Mouse (Mus musculus) limb, embryonic 10.5 days (tissue): ENCODE measurements around the gene Pax6. TPM values are rescaled to one million over a fixed set of nuclear protein-coding genes. Genes with fewer than 3 reads are reported as not detected.

Experiments used
- DNase-seq: peaks from one replicate; pipeline ENCODE4 v3.0.0-alpha.2; 2017; ENCODE audit warnings: low spot score
- H3K27ac ChIP-seq: fragments of 300-500 bp; sonication (generic); 2 replicates; pipeline ENCODE4 v1.5.1; 2016; ENCODE audit warnings: mild to moderate bottlenecking
- H3K27me3 ChIP-seq: fragments of 300-500 bp; sonication (generic); 2 replicates; pipeline ENCODE4 v1.6.1; 2016; ENCODE audit warnings: low read depth, mild to moderate bottlenecking; ENCODE audit not compliant: poor library complexity, severe bottlenecking
- H3K36me3 ChIP-seq: fragments of 300-500 bp; sonication (generic); 2 replicates; pipeline ENCODE4 v1.6.1; 2016; ENCODE audit warnings: mild to moderate bottlenecking, moderate library complexity
- H3K4me1 ChIP-seq: fragments of 300-500 bp; sonication (generic); 2 replicates; pipeline ENCODE4 v1.6.1; 2016
- H3K4me3 ChIP-seq: fragments of 300-500 bp; sonication (generic); 2 replicates; pipeline ENCODE4 v1.5.1; 2016; ENCODE audit warnings: mild to moderate bottlenecking, moderate library complexity
- H3K9me3 ChIP-seq: fragments of 300-500 bp; sonication (generic); replicated peaks from 2 replicates; pipeline ENCODE4 v1.6.1; 2016; ENCODE audit warnings: mild to moderate bottlenecking
- WGBS: fragments of 180-500 bp; shearing (Covaris S2); methylation state at CpG from one replicate; pipeline ENCODE4 v1.1.7; 2016; 5-methylcytosine and 5-hydroxymethylcytosine counted together
- polyA plus RNA-seq: library from polyadenylated mRNA; unstranded; fragments of >200 nt; fragmentation: Nextera tagmentation; extraction: Ambion mirVana; gene quantifications from 2 replicates; pipeline ENCODE4 v1.2.1, GENCODE M21; 2016

Gene Pax6
- polyA plus RNA-seq, 1 experiment from 2014 or later: 0.09 TPM

DNA sequence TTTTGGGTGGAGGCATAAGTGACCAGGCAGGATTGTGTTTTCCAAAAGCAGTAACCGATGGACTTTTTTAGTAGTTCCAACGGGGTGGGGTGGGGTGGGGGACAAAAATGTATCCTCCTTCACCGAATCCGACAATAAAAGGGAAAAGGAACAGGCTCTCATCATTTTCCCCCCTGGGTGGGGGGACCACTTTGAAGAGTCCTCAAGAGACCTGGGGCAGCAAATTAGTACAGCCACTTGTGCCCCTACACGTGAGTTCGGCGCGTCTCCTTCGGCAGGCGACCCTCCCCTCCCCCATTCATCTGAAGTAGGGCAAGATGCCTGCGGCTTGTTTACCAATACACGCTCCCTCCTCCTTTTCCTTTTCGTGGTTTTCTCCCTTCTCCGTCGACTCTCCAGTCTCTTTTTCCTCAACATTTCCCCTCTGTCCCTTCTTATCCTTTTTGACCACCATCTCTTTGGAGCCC lies 20.6 kb downstream of the Pax6 start:
- DNase-seq: peak; percentile 55
- H3K9me3 ChIP-seq: no peaks in the 10 kb centered on the region
- peaks cover 96% of the 10 kb centered on the region for H3K27me3 ChIP-seq
- no peaks in the 10 kb centered on the region for H3K36me3 ChIP-seq
- peak overlapping the region; percentile 34 for H3K4me3 ChIP-seq
- peaks cover 31% of the 10 kb centered on the region for H3K4me1 ChIP-seq
- under 1% methylated on average over 15 of the region's 15 CpGs for WGBS
- no peak overlapping the region for H3K27ac ChIP-seq

DNA sequence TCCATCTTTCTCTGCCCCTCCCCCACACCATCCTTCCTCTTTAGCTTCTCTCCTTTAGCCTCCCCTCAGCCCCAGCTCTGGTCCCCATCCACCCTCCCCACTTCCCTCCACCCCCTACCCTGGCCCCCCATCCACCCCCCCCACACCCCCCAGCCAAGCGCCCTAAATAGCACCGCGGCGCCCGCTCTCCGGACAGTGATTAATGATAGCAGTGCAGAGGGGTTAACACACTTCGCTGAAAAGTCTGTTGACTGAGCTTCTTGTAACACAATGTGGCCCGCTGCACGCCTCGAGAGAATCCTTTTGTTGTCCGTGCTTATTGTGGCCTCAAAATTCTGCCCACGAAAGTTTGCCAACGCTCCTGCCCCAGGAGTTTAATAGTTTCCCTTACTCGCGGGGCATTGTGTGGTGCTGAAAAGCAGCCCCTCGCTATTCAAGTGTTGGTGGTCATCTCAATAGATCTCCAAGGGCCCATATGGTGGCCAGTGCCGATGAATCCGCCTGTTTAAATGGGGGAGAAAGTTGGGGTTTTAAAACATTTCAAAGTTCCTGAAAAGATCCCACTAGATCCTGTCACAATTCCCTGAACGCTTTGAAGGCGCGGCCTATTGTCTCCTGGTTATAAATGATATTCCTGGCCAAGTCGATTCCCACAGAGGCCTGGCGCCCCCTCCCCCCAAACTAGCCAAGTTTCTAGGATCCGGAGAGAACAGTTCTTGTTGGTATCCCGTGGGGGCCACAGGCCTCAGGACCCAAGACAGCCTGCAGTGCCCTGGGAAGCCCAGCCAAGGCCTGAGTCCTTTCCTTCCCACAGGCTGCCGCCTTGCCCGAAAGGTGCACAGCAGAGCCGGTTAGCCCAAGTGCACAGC lies 21.3 kb downstream of the Pax6 start:
- Histone ChIP-seq H3K4me3 (peak overlapping the region; percentile 34), H3K27ac (no peak overlapping the region), H3K9me3 (no peaks in the 10 kb centered on the region), H3K36me3 (no peaks in the 10 kb centered on the region), H3K27me3 (peaks cover 89% of the 10 kb centered on the region), H3K4me1 (peaks cover 31% of the 10 kb centered on the region)
- 1% methylated on average over 28 of the region's 28 CpGs for WGBS
- peak; percentile 56 for DNase-seq

DNA sequence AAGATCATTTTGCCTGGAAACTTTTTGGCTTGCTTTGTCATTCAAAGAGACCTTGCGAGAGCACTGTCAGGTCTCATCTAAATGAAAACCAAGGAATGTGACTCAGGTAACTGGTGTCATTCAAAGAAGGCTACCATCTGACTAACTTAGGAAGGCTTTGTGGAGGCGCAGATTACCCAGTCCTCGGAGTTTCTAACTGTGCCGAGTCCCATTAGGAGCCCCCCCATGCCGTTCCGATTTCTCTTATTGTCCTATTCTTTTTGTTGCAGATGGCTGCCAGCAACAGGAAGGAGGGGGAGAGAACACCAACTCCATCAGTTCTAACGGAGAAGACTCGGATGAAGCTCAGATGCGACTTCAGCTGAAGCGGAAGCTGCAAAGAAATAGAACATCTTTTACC lies 22.6 kb downstream of the Pax6 start:
- no peak overlapping the region for H3K27ac ChIP-seq
- peaks cover 76% of the 10 kb centered on the region for H3K27me3 ChIP-seq
- peaks cover 31% of the 10 kb centered on the region for H3K4me1 ChIP-seq
- no peaks in the 10 kb centered on the region for H3K9me3 ChIP-seq
- no peak overlapping the region for H3K4me3 ChIP-seq
- DNase-seq: peak; percentile 32
- 9% methylated on average over 10 of the region's 10 CpGs for WGBS
- no peaks in the 10 kb centered on the region for H3K36me3 ChIP-seq

DNA sequence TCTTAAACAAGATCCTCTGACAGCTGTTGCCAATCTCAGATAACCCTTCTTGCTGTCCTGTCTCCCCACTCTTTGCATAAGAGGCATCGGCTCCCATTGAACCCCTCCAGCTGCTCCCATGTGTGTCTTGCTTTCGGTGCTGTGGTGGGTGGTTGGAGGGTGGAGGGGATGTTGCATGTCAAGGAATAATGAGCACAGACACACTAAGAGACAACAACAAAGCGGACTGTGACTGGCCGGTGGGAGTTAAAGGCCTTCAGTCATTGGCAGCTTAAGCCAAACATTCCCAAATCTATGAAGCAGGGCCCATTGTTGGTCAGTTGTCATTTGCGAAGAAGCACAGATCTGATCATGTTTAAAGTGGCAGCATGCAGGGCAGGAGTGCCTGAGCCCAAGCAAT lies 29.0 kb downstream of the Pax6 start:
- no peaks in the 10 kb centered on the region for H3K36me3 ChIP-seq
- no peaks in the 10 kb centered on the region for H3K9me3 ChIP-seq
- peaks cover 12% of the 10 kb centered on the region for H3K27me3 ChIP-seq
- WGBS: 94% methylated on average over 5 of the region's 5 CpGs
- no peak for DNase-seq
- H3K27ac ChIP-seq: no peak overlapping the region
- H3K4me1 ChIP-seq: peaks cover 4% of the 10 kb centered on the region; the same call in 1 of the 2 replicates
- no peak overlapping the region for H3K4me3 ChIP-seq

DNA sequence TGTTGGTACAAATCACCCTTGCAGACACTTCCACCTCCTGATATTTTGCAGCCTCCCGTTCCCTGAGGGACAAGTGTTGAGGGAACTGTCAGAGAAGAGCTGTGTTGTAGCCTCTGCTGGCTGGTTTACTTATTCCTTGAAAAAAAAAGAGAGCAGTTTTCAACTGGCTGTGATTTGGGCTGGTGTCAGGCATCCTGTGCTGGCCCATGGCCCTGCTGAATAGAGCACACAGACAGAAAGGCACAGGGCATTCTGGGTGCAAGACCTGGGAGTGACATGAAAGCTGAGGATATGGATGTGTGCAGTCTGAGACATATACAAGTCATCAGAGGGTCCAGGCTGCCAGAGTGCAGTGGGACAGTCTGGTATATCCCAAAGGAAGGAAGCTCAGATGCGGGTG lies 29.9 kb downstream of the Pax6 start:
- Histone ChIP-seq H3K27ac (no peak overlapping the region), H3K9me3 (no peaks in the 10 kb centered on the region), H3K27me3 (peaks cover 3% of the 10 kb centered on the region), H3K4me1 (peaks cover 2% of the 10 kb centered on the region; the same call in 1 of the 2 replicates), H3K36me3 (no peaks in the 10 kb centered on the region), H3K4me3 (no peak overlapping the region)
- DNase-seq: no peak
- 77% methylated on average over 2 of the region's 2 CpGs for WGBS

DNA sequence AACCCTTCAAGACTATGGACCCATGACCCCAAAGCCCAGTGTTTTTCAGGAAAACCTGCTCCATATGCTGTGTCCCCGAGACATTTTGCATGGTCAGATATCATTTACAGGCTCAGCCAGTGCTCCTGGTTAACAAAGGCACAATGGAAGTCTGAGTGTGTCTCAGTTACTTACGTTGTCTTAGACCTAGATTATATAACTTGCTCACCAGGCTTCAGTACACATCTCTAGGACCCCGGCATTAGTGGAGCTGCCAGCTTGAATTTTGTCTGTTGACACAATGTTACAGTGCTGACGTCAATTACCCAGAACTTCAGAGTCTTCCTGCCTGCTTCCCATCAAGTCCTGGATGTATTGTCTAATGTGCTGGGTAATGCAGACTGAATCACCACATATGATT lies 33.1 kb downstream of the Pax6 start:
- H3K27me3 ChIP-seq: no peaks in the 10 kb centered on the region
- no peak for DNase-seq
- no peaks in the 10 kb centered on the region for H3K9me3 ChIP-seq
- no peaks in the 10 kb centered on the region for H3K4me1 ChIP-seq
- no peak overlapping the region for H3K4me3 ChIP-seq
- no peak overlapping the region for H3K27ac ChIP-seq
- 80% methylated on average over 4 of the region's 4 CpGs for WGBS
- no peaks in the 10 kb centered on the region for H3K36me3 ChIP-seq

DNA sequence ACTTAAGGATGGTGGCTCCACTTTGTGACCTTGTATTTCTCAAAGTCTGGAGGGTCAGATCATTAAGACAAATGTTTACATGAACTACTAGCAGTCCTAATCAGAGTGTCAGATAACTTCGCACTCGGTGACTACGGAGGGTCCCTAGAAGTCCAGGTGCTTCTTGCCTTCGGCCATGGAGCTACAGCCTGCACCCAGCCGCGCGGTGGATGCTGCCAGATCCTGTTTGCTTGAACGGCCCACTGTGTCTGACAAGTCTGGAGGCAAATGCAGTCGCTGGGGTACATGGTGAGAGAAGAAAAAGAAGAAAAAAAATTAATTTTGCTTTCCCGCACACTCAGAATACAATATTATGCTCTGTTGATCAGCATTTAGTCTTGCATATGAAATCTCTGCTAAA lies 33.9 kb downstream of the Pax6 start:
- Histone ChIP-seq H3K27ac (no peak overlapping the region), H3K4me3 (no peak overlapping the region), H3K36me3 (no peaks in the 10 kb centered on the region), H3K4me1 (no peaks in the 10 kb centered on the region), H3K27me3 (no peaks in the 10 kb centered on the region), H3K9me3 (no peaks in the 10 kb centered on the region)
- DNase-seq: no peak
- 85% methylated on average over 10 of the region's 10 CpGs for WGBS

DNA sequence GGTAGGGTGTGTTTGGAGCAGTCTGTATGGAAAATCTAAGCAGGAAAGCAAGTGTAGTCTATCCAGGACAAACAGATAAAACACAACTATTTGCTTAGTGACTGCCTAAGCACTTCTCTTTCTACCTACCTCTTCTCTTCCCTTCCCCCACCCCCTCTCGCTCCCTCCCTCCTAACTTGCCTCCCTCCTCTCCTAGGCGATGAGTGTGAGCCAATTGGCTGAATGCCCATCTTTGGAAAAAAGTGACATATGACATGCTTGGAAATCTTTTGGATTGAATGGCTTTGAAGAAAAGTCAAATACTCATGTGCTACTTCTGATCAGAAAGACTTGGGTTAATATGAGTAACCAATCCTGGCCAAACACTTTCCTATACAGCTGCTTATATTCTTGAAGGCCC lies 36.6 kb downstream of the Pax6 start:
- Histone ChIP-seq H3K4me3 (no peak overlapping the region), H3K9me3 (no peaks in the 10 kb centered on the region), H3K27me3 (no peaks in the 10 kb centered on the region), H3K27ac (no peak overlapping the region), H3K36me3 (no peaks in the 10 kb centered on the region), H3K4me1 (no peaks in the 10 kb centered on the region)
- no peak for DNase-seq
- 79% methylated on average over 2 of the region's 2 CpGs for WGBS

DNA sequence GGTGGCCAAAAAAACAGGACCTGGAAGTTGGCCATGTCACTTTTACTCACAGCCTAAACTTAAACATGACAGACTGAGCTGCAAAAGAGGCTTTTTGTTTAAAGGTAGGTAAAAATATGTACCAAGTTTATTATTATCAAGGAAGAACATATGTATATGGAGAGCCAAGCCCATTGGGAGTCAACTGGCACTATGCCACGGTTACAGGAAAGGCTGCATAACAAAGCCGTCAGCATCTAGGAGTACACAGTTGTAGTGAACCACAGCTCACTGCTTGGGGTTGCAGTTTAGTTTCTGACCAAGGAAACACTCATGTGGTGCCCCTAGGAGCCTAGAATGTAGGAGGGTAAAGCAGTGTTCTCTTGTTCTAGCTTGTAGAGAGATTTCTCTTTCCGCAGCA lies 40.4 kb downstream of the Pax6 start:
- Histone ChIP-seq H3K36me3 (no peaks in the 10 kb centered on the region), H3K27me3 (no peaks in the 10 kb centered on the region), H3K9me3 (no peaks in the 10 kb centered on the region), H3K4me3 (no peak overlapping the region), H3K27ac (no peak overlapping the region), H3K4me1 (no peaks in the 10 kb centered on the region)
- WGBS: 97% methylated on average over 3 of the region's 3 CpGs
- no peak for DNase-seq

DNA sequence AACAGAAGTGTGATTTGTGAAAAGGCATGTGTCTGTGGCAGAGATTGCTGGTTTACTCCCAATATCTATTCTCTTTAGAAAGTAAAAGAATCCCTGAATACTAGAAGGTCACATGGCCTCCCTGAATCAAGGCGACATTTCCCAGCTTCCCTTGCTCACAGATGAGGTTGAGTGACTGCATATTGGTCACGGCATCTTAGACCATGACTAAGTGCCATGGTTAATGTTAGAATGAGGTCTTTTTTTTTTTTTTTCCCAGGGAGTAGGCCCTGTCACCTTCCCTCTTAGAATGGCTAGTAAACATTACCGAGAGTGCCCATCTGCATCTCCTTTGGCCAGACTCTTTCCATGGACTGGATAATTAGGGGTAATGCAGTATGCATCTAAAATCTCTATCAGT lies 41.8 kb downstream of the Pax6 start:
- no peak for DNase-seq
- Histone ChIP-seq H3K9me3 (no peaks in the 10 kb centered on the region), H3K4me1 (no peaks in the 10 kb centered on the region), H3K36me3 (no peaks in the 10 kb centered on the region), H3K4me3 (no peak overlapping the region), H3K27me3 (no peaks in the 10 kb centered on the region), H3K27ac (no peak overlapping the region)
- WGBS: 90% methylated on average over 3 of the region's 3 CpGs

DNA sequence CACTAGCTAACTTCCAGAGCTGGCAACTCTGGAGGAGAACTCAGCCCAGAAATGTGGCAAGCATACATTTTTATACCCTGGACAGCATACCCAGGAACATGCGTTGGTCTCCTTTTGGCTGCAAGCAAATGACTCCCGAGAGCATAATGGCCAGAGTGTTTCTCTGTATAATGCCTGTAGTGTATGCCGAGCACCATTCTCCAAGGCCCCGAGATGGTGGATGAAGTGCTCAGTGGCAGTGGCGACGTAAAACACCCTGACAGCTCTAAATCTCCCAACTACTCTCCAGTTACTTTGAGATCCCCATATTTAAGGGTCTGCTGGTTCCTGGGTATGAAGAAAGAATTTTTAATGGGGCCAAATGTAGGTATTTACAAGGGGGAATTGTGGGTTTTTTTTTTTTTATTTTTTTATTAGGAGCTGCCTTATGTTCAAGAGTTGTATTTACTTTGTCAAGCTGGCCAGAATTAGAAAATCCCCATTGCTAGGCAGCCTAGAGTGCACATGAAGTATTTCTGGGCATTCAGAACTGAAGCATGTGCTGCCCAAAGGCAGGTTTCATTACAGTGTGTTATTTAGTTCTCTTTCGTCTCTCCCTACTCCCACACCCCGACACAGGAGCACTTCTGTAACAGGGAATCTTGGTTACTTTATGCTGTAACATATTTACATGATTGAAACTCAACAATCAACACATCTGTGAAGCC lies 46.9 kb downstream of the Pax6 start:
- DNase-seq: no peak
- no peaks in the 10 kb centered on the region for H3K36me3 ChIP-seq
- H3K9me3 ChIP-seq: no peaks in the 10 kb centered on the region
- 82% methylated on average over 8 of the region's 8 CpGs for WGBS
- no peak overlapping the region for H3K27ac ChIP-seq
- no peaks in the 10 kb centered on the region for H3K4me1 ChIP-seq
- H3K4me3 ChIP-seq: no peak overlapping the region
- H3K27me3 ChIP-seq: no peaks in the 10 kb centered on the region

DNA sequence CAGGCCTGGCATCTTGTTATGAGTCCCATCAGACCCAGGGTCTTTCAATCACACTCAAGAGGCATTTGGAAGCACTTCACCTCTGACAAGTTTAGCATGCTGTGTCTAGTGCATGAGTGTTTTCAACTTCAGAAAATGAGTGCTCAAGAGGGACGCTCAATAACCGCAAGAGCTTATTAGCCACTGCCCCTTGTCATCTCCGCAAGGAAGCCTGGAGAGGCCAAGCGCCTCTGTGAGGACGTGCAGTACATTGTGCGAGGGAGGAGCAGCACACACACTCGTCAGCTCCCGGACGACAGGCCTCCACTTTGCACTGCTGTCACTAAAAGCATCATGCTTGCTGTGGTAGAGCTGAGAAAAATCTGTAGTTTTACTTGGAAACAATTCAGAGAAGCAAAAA lies 58.0 kb downstream of the Pax6 start:
- no peak overlapping the region for H3K4me3 ChIP-seq
- no peaks in the 10 kb centered on the region for H3K36me3 ChIP-seq
- WGBS: 84% methylated on average over 9 of the region's 9 CpGs
- H3K4me1 ChIP-seq: no peaks in the 10 kb centered on the region
- DNase-seq: no peak
- no peaks in the 10 kb centered on the region for H3K27me3 ChIP-seq
- H3K9me3 ChIP-seq: no peaks in the 10 kb centered on the region
- no peak overlapping the region for H3K27ac ChIP-seq

DNA sequence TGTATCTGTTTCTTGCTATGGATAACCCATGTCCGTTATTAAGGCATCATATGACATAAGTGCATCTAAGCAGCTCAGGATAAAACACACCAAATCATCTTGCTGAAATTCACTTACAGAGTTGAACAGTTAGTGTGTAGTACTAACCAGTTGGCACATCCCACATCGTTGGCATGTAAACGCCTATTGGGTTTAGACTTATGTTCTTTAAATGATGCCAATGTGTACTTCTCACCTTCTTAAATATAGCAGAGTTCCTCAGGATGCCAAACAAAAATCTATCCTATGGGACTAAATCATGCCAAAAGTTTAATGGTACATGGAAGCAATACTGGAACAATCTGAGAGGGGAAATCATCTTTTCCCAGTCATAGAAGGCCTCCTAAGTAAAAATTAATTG lies 62.0 kb downstream of the Pax6 start:
- Histone ChIP-seq H3K9me3 (no peaks in the 10 kb centered on the region), H3K27me3 (no peaks in the 10 kb centered on the region), H3K4me1 (no peaks in the 10 kb centered on the region), H3K4me3 (no peak overlapping the region), H3K27ac (no peak overlapping the region), H3K36me3 (no peaks in the 10 kb centered on the region)
- DNase-seq: no peak
- 95% methylated on average over 3 of the region's 3 CpGs for WGBS
